Mouse (Mus musculus): Measurements from ENCODE around the gene Anxa6.

DNA sequence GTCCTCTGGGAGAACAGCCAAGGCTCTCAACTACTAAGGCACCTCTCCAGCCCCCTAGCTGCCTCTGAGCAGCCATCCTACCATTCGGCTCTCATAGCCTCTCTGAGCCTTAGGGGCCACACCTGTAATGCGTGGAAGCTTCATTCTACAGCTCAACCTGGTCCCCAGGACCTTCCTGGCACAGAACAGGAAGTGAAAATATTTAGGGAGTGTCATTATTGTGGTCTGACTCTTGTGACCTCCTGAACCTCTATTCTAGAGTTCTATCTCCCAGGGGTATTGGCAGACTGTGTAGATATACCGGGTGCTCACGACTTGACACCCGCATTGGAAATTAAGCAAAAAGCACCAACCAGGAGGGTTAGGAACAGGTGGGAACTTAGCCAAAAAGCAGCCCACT lies 43.0 kb upstream of the Anxa6 start:
- TF ChIP-seq CTCF (conservative IDR thresholded peaks at IDR 0.05 in 1 of 2, IDR thresholded peaks at IDR 0.05 in 1 of 2; ENCODE audit: low read depth in 2 of 2, low read length in 2 of 2) (no peak), EP300 (IDR thresholded peaks at IDR 0.05; ENCODE audit: low read length) (peak; percentile 80), SIN3A (IDR thresholded peaks at IDR 0.05; ENCODE audit: low read length) (no peak), MEF2A (IDR thresholded peaks at IDR 0.05; ENCODE audit: borderline replicate concordance, low read depth, low read length) (peak; percentile 39; the same call in 1 of the 2 replicates), ELF1 (IDR thresholded peaks at IDR 0.05; ENCODE audit: low read depth, low read length) (0 out of 2 replicates have a peak, but pooled peaks have one; percentile 17)

All from CH12.LX (cell line).